Mouse (Mus musculus): ENCODE measurements around the gene Tbx19. TPM values are rescaled to one million over a fixed set of nuclear protein-coding genes. Genes with fewer than 3 reads are reported as not detected.

The Tbx19 gene
- polyA plus RNA-seq (2015; fragmentation: Nextera tagmentation; extraction: Ambion mirVana) = 0.22 TPM in 1 of 2 replicates, not detected in the other

GRCm38 (mm10) chr1:165160723-165161405 is at the start of gene Tbx19:
TSS of gene Tbx19 (minus strand) at chr1:165160773.

GRCm38 (mm10) chr1:165193880-165194661 is 33.5 kb upstream of the Tbx19 start, which contains the start of gene Sft2d2:
TSS of gene Sft2d2 (minus strand) at chr1:165194438.

Other genes starting within 250 kb of the Tbx19 start
- gene Xcl1, start 225.2 kb downstream of the Tbx19 start, polyA plus RNA-seq (2015; fragmentation: Nextera tagmentation; extraction: Ambion mirVana) = 0.28 and 0.34 TPM in 2 replicates
- 6.8 and 9.7 TPM in 2 replicates for gene Sft2d2, start 33.7 kb upstream of the Tbx19 start, polyA plus RNA-seq (2015; fragmentation: Nextera tagmentation; extraction: Ambion mirVana)
- 62.3 and 64.6 TPM in 2 replicates for gene Tiprl, start 76.2 kb upstream of the Tbx19 start, polyA plus RNA-seq (2015; fragmentation: Nextera tagmentation; extraction: Ambion mirVana)
- gene Gpr161, start 135.0 kb upstream of the Tbx19 start, polyA plus RNA-seq (2015; fragmentation: Nextera tagmentation; extraction: Ambion mirVana) = 0.22 and 0.29 TPM in 2 replicates